Mouse (Mus musculus): ENCODE results near the gene Wdr66.

- TF ChIP-seq MAX (IDR thresholded peaks at IDR 0.05; ENCODE audit: low read length), result no peak
- TF ChIP-seq EP300 (IDR thresholded peaks at IDR 0.05; ENCODE audit: low read length), result no peak
- no peak for TF ChIP-seq HCFC1 (IDR thresholded peaks at IDR 0.05; ENCODE audit: low read depth, low read length)
- TF ChIP-seq MAFK (IDR thresholded peaks at IDR 0.05; ENCODE audit: insufficient replicate concordance, low read length), result no peak
- TF ChIP-seq IRF4 (IDR thresholded peaks at IDR 0.05; ENCODE audit: low read depth, low read length), result no peak
- no peak for TF ChIP-seq POLR2A (IDR thresholded peaks at IDR 0.05; ENCODE audit: low read depth, low read length)
- no peak for TF ChIP-seq RAD21 (IDR thresholded peaks at IDR 0.05; ENCODE audit: low read depth, low read length)
- no peak for TF ChIP-seq KAT2A (IDR thresholded peaks at IDR 0.05; ENCODE audit: insufficient replicate concordance, low read length)
Measured at GRCm38 (mm10) chr5:123251390-123251789, 512 bp upstream of the Wdr66 start.

All from CH12.LX (cell line).